Mouse (Mus musculus) layer of hippocampus, adult 6 months (tissue): ENCODE results near the gene Gm128. TPM values are rescaled to one million over a fixed set of nuclear protein-coding genes. Genes with fewer than 3 reads are reported as not detected.

Source experiments
- long read RNA-seq, 2 experiments: library from polyadenylated mRNA; unstranded; transcript quantifications; one replicate each; pipeline ENCODE4 v2.0.0; 2019 to 2020
- polyA plus RNA-seq: library from polyadenylated mRNA; unstranded; fragments of <200 nt; fragmentation: Nextera tagmentation; gene quantifications from 2 replicates; pipeline ENCODE4 v1.2.3, GENCODE M21; 2021

Gene Gm128
- 0.06 and 0.23 TPM in 2 replicates for polyA plus RNA-seq
- long read RNA-seq, experiment 1 = 0 reads
- long read RNA-seq, experiment 2 = 0 reads

GRCm38 (mm10) chr3:95241498-95241897 is at the start of gene Gm128:
Gene Gm128, minus strand, starts transcription at chr3:95241598.

DNA sequence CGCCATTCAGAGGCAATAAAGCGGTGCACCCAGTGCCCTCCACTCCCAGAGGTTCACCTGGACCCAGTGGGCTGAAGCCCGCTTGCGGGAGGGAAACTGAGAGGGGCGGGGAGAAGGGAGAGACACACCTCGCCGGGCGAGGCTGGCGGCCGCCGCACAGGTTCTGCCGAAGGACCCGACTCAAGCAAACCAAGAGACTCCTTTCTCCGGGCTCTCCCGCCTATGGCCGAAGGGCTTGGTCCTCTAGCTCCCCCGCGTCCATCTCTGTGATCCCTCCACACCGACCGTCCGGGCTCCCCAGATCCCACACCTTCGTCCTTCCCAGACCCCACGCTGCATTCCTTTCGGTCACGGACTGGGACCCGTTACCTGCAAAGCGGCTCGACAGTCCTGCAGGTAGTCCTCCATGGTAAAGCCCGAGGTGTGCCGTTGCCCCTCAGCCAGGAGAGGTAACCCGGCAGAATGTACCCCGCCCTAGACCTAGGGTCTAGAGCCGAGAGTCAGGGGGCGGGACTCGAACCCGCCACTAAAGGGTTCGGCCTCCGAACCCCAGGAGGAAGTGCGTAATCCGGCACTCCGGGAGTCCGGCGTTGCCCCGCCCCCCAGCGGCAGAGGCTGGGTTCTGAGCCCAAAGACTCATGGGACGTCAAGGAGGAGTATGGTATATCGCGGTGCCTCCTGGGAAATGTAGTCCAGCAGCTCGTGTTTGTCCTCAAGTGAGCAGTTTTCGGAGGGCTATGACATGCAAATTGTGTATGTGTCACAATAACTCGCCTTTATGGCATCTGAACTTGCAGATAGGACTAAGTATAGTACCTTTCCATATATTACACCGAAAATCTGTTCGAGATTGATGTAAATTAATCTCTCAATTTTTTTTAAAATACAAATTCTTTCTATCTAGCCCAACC is 40.1 kb upstream of the Gm128 start, which contains the start of the genes Mindy1 and Prune1:
Gene Mindy1 (plus strand): TSS at position 130 of the 911 bp plus-strand sequence.
Gene Prune1 (minus strand): TSS at position 861 of the 911 bp plus-strand sequence.

GRCm38 (mm10) chr3:95250783-95251424 is 9.5 kb upstream of the Gm128 start, which contains the start of gene Bnipl:
Gene Bnipl, minus strand, starts transcription at chr3:95251193.

DNA sequence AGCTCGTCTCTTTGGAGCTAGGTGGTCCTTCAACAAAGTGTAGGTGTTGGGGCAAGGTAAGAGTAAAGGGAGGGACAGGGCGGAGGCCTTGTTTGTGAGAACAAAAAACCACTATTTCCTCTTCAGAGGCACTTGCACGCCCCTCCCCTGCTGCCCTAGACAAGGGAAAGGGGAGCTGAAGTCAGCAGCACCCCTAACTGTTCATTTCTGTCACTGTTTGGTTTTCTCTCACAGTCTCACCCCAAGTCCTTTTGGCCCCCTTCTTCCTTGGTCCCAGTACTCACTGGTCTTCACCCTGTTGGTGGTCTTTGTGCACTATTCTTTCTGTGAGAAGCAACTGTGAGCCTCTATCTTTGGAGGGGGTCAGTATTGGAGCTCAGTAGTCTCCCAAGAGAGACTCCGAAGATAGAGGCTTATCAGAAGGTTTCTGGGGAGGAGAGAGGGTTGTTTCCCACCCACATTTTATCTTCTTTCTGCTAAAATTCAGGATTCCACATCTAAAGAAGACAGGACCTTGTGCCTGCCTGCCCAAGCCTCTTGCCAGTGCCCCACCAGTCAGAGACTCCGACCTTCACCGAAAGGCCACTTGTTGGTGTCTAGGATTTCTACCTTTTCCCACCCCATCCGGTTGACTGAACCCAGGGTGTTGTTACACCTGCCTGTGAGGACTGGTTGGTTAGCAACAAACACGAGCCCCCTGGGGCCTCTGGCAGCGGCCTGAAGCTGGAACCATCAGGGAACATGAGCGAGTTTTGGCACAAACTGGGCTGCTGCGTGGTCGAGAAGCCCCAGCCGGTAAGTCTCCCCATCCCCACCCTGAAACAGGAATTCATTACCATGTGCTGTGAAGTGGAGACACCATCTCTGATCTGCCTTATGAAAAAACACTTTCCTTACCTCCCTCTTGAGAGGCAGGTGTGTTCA is 9.8 kb downstream of the Gm128 start, which contains the start of gene Mllt11:
Gene Mllt11 (minus strand): TSS at position 874 of the 924 bp plus-strand sequence.

DNA sequence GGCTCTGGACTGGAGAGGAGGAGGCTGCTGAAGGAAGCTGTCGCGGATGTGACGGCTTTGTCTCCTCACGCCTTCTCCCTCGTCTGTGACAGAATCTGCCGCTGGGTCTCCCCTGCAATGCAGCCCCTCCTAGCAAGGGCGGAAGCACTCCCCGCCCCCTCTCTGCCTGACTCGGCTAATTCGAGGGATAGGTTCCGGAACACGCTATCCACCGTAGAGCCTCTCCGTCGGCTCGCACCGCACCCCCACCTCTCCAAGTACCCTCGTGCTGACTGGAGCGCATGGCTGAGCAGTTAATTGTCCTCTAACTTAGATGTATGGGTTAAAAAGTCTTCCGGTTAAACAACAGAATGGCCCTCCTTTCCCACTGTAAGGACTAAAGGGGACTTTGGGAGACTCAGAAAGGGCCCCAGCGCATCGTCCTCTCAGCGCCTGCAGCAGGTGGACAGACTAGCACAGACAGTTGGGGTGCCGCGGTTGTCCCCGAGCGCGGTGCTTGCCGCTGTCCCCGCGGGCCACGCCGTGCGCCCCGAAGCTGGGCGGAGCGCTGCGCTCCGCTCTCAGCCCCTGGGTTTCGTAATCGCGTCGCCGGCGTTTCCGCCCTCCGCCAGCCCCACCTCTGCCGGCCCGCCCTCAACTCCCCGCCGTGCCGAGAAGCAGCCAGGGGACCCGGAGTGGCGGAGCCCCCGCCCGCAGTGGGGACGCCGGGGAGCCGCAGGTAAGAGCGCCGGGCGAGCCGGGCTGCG is 13.1 kb downstream of the Gm128 start, which contains the start of gene Cdc42se1:
Gene Cdc42se1 (plus strand): TSS at position 585 of the 746 bp plus-strand sequence.

GRCm38 (mm10) chr3:95217255-95218134 is 23.9 kb downstream of the Gm128 start, which contains the start of gene Gabpb2:
Gene Gabpb2, minus strand, starts transcription at chr3:95217916.

Other genes with a start within 250 kb of the Gm128 start
- gene Zfp687, start 226.2 kb downstream of the Gm128 start, polyA plus RNA-seq = 4.8 and 5.7 TPM in 2 replicates
- 232 and 236 TPM in 2 replicates for gene Psmd4, start 199.0 kb downstream of the Gm128 start, polyA plus RNA-seq
- 11.3 and 13.1 TPM in 2 replicates for gene Pip5k1a, start 134.7 kb downstream of the Gm128 start, polyA plus RNA-seq
- gene Vps72, start 130.6 kb downstream of the Gm128 start, polyA plus RNA-seq = 42.0 and 50.9 TPM in 2 replicates
- gene Tmod4, start 117.1 kb downstream of the Gm128 start, polyA plus RNA-seq = 0.41 and 0.44 TPM in 2 replicates
- 58.4 and 58.8 TPM in 2 replicates for gene Scnm1, start 107.6 kb downstream of the Gm128 start, polyA plus RNA-seq
- gene Lysmd1, start 107.5 kb downstream of the Gm128 start, polyA plus RNA-seq = 9.2 and 11.4 TPM in 2 replicates
- 2.6 and 3.7 TPM in 2 replicates for gene Tnfaip8l2, start 99.2 kb downstream of the Gm128 start, polyA plus RNA-seq
- 1.2 and 2.4 TPM in 2 replicates for gene Sema6c, start 81.1 kb downstream of the Gm128 start, polyA plus RNA-seq
- gene Gabpb2, start 23.7 kb downstream of the Gm128 start, polyA plus RNA-seq = 0.60 and 0.73 TPM in 2 replicates
- gene Cdc42se1, start 12.9 kb downstream of the Gm128 start, polyA plus RNA-seq = 66.2 and 87.2 TPM in 2 replicates
- 286 and 302 TPM in 2 replicates for gene Mllt11, start 9.4 kb downstream of the Gm128 start, polyA plus RNA-seq
- not detected in 2 replicates for gene Bnipl, start 9.6 kb upstream of the Gm128 start, polyA plus RNA-seq
- 19.7 and 19.9 TPM in 2 replicates for gene Mindy1, start 39.7 kb upstream of the Gm128 start, polyA plus RNA-seq
- gene Prune1, start 40.5 kb upstream of the Gm128 start, polyA plus RNA-seq = 12.4 and 16.6 TPM in 2 replicates
- gene Anxa9, start 65.6 kb upstream of the Gm128 start, polyA plus RNA-seq = 0.15 and 0.19 TPM in 2 replicates
- gene Cers2, start 73.2 kb upstream of the Gm128 start, polyA plus RNA-seq = 45.4 and 46.9 TPM in 2 replicates
- gene Setdb1, start 115.6 kb upstream of the Gm128 start, polyA plus RNA-seq = 7.9 and 9.7 TPM in 2 replicates
- gene 4930558C23Rik, start 161.2 kb upstream of the Gm128 start, polyA plus RNA-seq = not detected in 2 replicates
- gene Arnt, start 192.8 kb upstream of the Gm128 start, polyA plus RNA-seq = 3.4 and 3.8 TPM in 2 replicates